Mouse (Mus musculus) stomach, embryonic 16.5 days (tissue): ENCODE data around the gene Tenm4. TPM values are rescaled to one million over a fixed set of nuclear protein-coding genes. Genes with fewer than 3 reads are reported as not detected.

Experiments used
- ATAC-seq: fragments of 200-750 bp; cut with Nextera tagmentation; 2 replicates; pipeline ENCODE4 v1.8.0; 2017; ENCODE audit warnings: moderate number of reproducible peaks, moderate TSS enrichment; ENCODE audit not compliant: insufficient read depth, low FRiP score
- H3K27ac ChIP-seq: fragments of 300-500 bp; sonication (generic); 2 replicates; pipeline ENCODE4 v1.5.1; 2014; ENCODE audit warnings: low read length
- H3K27me3 ChIP-seq: fragments of 300-500 bp; sonication (generic); 2 replicates; pipeline ENCODE4 v1.6.1; 2014; ENCODE audit warnings: low read length, control low read depth, mixed read lengths; ENCODE audit not compliant: control insufficient read depth, insufficient read depth
- H3K36me3 ChIP-seq: fragments of 300-500 bp; sonication (generic); 2 replicates; pipeline ENCODE4 v1.6.1; 2014; ENCODE audit warnings: low read length; ENCODE audit not compliant: control insufficient read depth, insufficient read depth
- H3K4me1 ChIP-seq: fragments of 300-500 bp; sonication (generic); 2 replicates; pipeline ENCODE4 v1.6.1; 2014; ENCODE audit warnings: low read length, control low read depth, mixed read lengths; ENCODE audit not compliant: control insufficient read depth, insufficient read depth
- H3K4me2 ChIP-seq: fragments of 300-500 bp; sonication (generic); 2 replicates; pipeline ENCODE4 v1.6.1; 2014; ENCODE audit warnings: low read depth, low read length, mixed read lengths
- H3K4me3 ChIP-seq: fragments of 300-500 bp; sonication (generic); replicated peaks from 2 replicates; pipeline ENCODE4 v1.5.1; 2014; ENCODE audit warnings: mild to moderate bottlenecking, low read length
- H3K9ac ChIP-seq: fragments of 300-500 bp; sonication (generic); 2 replicates; pipeline ENCODE4 v1.6.1; 2014; ENCODE audit warnings: low read length
- H3K9me3 ChIP-seq: fragments of 300-500 bp; sonication (generic); replicated peaks from 2 replicates; pipeline ENCODE4 v1.6.1; 2016; ENCODE audit warnings: low read length, control low read depth; ENCODE audit not compliant: control insufficient read depth
- WGBS: fragments of 180-500 bp; shearing (Covaris S2); extraction: QIAGEN DNeasy Blood & Tissue Kit; methylation state at CpG from one replicate; pipeline ENCODE4 v1.1.7; 2014; 5-methylcytosine and 5-hydroxymethylcytosine counted together
- polyA plus RNA-seq: library from polyadenylated mRNA; unstranded; fragments of >200 nt; fragmentation: Nextera tagmentation; extraction: Ambion mirVana; gene quantifications from 2 replicates; pipeline ENCODE4 v1.2.1, GENCODE M21; 2015

Tenm4 gene
- polyA plus RNA-seq, 1 experiment from 2014 or later: 22.7 TPM

DNA sequence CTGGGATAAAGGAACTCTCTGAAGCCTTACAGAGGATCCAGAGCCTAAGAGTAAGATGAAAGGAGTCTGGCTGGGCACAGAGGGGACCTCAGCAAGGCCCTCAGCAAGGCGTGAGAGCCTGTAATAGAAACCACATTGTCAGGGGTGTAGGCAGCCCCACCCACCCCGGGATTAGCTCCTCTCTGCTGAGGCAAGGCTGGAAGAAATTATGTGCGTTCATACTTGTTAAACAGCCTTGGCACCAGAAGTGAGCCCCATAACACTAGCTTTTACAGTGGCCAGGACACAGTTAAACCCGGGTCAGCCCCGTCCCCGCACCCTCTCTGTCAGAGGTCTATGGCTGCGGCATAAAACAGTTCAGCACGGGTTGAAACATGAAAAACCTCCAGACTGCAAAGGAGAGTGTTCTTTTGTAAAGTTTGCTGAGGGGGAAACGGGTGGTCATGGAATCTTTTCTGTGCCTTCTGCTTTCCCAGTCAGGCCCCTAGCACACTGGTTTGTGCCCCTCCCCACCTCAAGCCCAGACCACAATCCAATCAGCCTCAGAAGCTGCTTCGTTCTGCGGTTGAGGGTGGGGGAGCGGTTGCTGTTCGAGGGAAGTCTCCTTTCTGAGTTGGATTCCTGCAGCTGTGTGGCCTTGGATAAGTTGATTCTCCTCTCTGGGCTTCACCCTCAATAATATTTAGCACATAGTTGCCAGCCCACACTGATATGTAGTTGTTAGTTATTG, 486.2 kb downstream of the Tenm4 start:
- Histone ChIP-seq H3K9me3 (no peaks in the 10 kb centered on the region), H3K4me3 (no peak overlapping the region), H3K4me1 (peaks cover 30% of the 10 kb centered on the region), H3K9ac (peak overlapping the region; percentile 54), H3K27me3 (no peaks in the 10 kb centered on the region), H3K27ac (peak overlapping the region; percentile 72), H3K4me2 (peak overlapping the region; percentile 12; the same call in 1 of the 2 replicates), H3K36me3 (no peaks in the 10 kb centered on the region)
- 17% methylated on average over 13 of the region's 13 CpGs for WGBS
- ATAC-seq: peak; percentile 41; the same call in 1 of the 2 replicates

DNA sequence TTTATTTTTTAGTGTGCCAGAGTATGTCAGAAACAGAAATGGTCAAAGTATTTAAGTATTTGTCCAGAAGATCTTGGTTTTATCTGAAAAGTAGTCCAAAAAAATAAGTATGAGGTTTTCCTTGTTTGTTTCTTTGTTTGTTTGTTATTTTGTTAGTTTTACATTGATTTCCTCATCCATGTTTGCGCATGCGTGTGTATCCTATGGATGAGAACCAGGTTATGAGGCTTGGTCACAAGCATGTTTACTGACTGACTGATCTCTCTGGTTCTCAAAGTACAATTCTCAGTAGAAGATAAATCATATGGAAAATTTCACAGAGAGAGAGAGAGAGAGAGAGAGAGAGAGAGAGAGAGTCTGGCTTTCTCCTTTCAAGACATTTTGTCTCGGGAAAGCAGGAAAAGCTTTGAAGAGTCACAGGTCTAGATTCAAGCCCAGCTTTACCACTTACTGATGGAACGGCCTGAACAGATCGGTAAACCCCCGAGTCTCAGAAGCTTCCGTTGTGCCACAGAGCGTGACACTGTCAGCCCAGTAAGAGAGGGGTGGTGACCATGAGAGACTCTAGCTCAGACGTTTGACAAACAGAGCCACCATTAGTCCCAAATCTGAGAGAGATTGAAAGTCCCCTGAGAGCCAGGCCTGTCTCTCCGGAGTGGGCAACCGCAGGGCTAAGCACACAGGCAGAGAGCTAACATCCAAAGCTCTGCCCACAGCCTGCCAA, 487.0 kb downstream of the Tenm4 start:
- Histone ChIP-seq H3K27ac (no peak overlapping the region), H3K9ac (no peak overlapping the region), H3K4me3 (no peak overlapping the region), H3K4me2 (no peak overlapping the region), H3K36me3 (no peaks in the 10 kb centered on the region), H3K4me1 (peaks cover 38% of the 10 kb centered on the region), H3K27me3 (no peaks in the 10 kb centered on the region), H3K9me3 (no peaks in the 10 kb centered on the region)
- 69% methylated on average over 11 of the region's 11 CpGs for WGBS
- no peak for ATAC-seq

DNA sequence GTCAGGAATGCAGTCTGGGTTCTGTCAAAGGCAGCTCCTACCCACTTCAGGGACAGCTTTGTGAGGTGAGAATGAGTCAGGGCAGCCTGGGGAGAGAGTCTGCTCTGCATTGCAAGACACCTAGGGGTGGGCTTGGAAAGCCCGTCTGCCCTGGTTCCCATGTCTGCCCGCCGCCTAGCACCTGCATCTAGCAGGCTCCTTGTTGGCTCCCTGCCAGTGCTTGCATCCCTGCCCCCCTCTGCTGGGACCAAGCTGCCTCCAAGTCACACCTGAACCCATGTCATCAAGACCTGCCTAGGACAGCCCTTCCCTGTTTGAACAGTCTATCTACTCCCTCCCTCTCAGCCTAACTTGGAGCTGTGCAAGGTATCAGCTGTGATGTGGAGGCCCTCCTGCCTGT, 489.9 kb downstream of the Tenm4 start:
- Histone ChIP-seq H3K27ac (peak overlapping the region; percentile 47; the same call in 1 of the 2 replicates), H3K4me3 (no peak overlapping the region), H3K9me3 (no peaks in the 10 kb centered on the region), H3K27me3 (no peaks in the 10 kb centered on the region), H3K4me2 (no peak overlapping the region), H3K36me3 (no peaks in the 10 kb centered on the region), H3K4me1 (peaks cover 42% of the 10 kb centered on the region), H3K9ac (no peak overlapping the region)
- WGBS: 30% methylated on average over 3 of the region's 3 CpGs
- peak; percentile 82 for ATAC-seq

DNA sequence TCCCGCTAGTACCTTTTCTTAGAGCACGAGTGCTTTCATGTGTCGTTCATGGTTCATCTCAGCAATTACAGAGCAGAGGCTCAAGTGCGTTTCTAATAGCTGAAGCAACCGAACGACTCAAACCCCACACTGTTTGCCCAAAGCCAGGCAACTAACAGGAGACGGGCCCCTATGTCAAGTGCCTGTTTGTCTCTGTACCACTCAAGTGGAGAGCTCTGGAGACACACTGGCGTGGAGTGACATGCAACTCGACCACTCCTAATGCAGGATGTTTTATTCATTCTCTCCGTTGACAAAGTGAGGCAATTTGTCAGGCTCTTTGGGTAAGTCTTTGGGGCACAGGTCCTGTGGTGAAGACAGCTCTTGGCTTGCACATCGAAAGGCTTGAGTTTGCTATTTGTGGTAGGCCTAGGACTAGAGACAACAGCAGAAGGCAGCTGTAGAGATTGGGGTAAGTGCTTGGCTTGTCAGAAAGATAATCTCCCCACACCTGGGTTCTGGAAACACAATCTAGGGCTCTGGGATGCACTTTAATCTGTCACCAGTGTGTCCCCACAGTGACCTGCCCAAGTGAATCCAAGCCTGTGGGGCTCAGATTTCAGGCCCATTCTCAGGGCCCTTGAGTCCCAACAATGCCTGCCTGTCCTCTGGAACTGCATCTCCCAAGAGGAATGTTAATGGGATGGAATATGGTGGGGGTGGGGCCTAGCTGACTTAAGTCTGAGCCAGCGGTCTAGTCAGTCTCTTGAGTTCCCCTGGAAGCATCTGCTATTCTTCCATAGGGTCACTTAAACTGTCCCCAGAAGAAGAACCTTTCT, 490.5 kb downstream of the Tenm4 start:
- H3K27ac ChIP-seq: peak overlapping the region; percentile 47; the same call in 1 of the 2 replicates
- no peaks in the 10 kb centered on the region for H3K36me3 ChIP-seq
- H3K4me3 ChIP-seq: no peak overlapping the region
- H3K27me3 ChIP-seq: no peaks in the 10 kb centered on the region
- no peaks in the 10 kb centered on the region for H3K9me3 ChIP-seq
- H3K4me1 ChIP-seq: peaks cover 42% of the 10 kb centered on the region
- ATAC-seq: no peak; the same call in 1 of the 2 replicates
- no peak overlapping the region for H3K9ac ChIP-seq
- WGBS: 44% methylated on average over 12 of the region's 12 CpGs
- no peak overlapping the region for H3K4me2 ChIP-seq

DNA sequence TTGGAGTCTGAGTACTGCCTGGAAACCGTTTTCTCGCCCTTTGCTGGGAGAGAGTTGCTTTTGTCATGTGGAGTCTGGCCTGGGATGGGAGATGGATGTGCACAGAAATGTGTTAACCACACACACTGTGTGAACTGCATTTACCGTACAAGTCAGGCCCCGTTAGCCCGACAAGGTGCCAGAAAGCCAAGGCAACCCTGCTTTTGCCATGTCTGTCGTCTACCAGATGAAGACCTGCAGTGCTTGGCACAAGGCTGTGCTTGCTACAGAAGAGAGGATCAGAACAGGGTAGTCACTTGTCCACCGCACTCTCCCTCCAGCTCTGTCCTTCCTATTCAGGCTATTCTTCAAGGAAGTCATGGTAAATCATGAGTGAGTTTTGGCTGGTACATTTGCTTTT, 492.3 kb downstream of the Tenm4 start:
- WGBS: 60% methylated on average over 7 of the region's 7 CpGs
- H3K4me3 ChIP-seq: no peak overlapping the region

DNA sequence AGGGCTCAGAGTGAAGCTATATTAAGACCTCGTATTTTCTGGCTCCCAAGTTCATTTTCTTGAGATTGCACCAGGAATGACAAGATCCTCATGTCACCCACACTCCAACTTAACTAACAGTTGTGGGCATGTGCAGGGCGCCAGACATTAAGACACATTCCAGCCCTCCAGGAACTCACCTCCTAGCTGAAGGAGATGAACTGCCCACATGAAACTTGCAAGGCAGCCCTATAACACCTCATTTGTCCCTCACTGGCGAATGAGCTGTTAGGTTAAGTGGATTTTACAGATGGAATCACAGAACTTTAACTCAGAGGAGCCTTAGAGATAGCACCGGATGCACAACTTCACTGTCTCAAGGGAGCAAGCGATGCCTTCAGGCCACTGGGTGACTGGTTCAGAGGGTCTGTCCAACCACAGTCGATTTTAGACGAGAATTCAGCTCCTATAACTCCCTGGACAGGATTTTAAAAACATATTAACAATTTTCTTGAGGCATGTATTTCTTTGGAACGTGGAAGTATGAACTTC, 495.4 kb downstream of the Tenm4 start:
- WGBS: 77% methylated on average over 8 of the region's 8 CpGs
- ATAC-seq: no peak
- no peak overlapping the region for H3K9ac ChIP-seq
- no peaks in the 10 kb centered on the region for H3K27me3 ChIP-seq
- H3K27ac ChIP-seq: no peak overlapping the region
- no peak overlapping the region for H3K4me2 ChIP-seq
- H3K36me3 ChIP-seq: no peaks in the 10 kb centered on the region
- H3K4me3 ChIP-seq: no peak overlapping the region
- peaks cover 20% of the 10 kb centered on the region for H3K4me1 ChIP-seq
- H3K9me3 ChIP-seq: no peaks in the 10 kb centered on the region

More for the DNA sequence above, 492.3 kb downstream of the Tenm4 start:
- Histone ChIP-seq H3K36me3 (no peaks in the 10 kb centered on the region), H3K4me2 (no peak overlapping the region), H3K9ac (no peak overlapping the region), H3K27me3 (no peaks in the 10 kb centered on the region), H3K27ac (0 out of 2 replicates have a peak overlapping the region, but pooled peaks have one; percentile 14), H3K9me3 (no peaks in the 10 kb centered on the region), H3K4me1 (peaks cover 33% of the 10 kb centered on the region)
- ATAC-seq: no peak

DNA sequence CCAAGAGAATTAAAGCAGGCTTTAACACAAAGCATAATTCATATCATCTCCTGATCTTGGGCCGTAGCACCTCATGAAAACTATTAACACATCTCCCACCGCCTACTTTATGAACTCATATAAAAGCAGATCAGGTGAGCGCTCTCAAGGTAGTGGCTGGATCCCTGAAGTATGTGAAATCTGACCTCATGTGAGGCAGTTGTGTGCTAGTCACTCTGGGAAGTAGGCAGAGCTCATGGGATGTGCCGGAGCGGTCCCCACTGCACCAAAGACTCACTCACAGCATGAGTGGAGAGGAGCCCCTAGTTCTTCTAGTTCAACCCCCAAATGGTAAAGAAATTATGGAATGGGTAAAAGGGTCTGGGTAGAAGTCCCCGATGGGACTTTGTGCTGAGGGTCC, 496.6 kb downstream of the Tenm4 start:
- no peaks in the 10 kb centered on the region for H3K27me3 ChIP-seq
- H3K4me3 ChIP-seq: no peak overlapping the region
- H3K4me1 ChIP-seq: peaks cover 8% of the 10 kb centered on the region; the same call in 1 of the 2 replicates
- H3K36me3 ChIP-seq: no peaks in the 10 kb centered on the region
- no peak overlapping the region for H3K27ac ChIP-seq
- ATAC-seq: no peak
- no peak overlapping the region for H3K4me2 ChIP-seq
- WGBS: 90% methylated on average over 6 of the region's 6 CpGs
- H3K9ac ChIP-seq: no peak overlapping the region
- H3K9me3 ChIP-seq: no peaks in the 10 kb centered on the region

DNA sequence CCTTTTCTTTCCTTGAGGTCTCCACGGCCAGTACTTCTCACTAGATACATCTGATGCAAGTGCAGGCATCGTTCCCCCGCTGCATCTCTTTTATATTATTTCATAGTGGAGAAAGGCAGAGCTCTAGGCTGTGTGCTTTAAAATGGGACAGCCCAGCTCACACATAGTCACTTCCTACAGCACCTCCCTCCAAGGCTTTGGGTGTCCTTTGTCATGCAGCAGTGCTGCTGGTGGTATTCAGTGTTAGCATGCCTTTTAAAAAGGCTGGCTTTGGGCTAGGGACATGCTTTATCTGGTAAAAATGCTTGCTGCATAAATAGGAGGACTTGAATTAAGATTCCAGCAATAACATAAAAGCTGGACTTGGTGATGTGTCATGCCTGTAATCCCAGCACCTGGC, 499.0 kb downstream of the Tenm4 start:
- 70% methylated on average over 3 of the region's 3 CpGs for WGBS
- Histone ChIP-seq H3K27ac (no peak overlapping the region), H3K4me1 (no peaks in the 10 kb centered on the region), H3K4me2 (no peak overlapping the region), H3K9me3 (no peaks in the 10 kb centered on the region), H3K4me3 (no peak overlapping the region), H3K27me3 (no peaks in the 10 kb centered on the region), H3K9ac (no peak overlapping the region), H3K36me3 (no peaks in the 10 kb centered on the region)
- ATAC-seq: no peak
